Mouse (Mus musculus): ENCODE results near the gene Tnnc1. TPM values are rescaled to one million over a fixed set of nuclear protein-coding genes. Genes with fewer than 3 reads are reported as not detected.
A peak's percentile ranks its signal among the peaks of the same experiment; 100 is the strongest.

Tnnc1 gene
- polyA plus RNA-seq, 1 experiment = 0.14 TPM

DNA sequence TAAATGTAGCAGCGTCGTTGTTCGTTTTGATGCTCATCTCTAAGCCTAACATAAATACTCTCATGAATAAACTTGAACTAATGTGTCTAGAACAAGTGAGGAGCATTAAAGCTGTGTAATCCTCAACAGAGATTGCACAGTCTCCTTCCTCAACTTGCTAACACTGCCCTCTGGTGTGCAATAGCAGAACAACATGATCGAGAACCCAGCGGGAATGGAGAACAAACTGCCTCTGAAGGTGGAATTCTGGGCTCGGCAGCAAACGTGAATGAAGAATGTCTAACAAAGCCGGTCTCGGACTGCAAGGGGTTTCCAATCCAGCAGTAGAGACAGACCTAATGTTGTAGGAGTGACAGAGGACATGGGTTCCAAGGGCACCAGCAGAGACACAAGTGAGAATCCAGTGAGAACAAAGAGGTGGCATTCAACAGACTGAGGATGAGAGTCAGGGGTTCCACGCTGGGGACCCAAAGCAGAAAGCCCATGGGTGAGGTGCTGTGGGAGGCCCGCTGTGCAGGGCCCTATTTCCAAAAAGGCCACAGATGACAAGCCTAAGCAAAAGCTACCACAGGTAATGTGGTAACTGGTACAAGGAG is 26.0 kb downstream of the Tnnc1 start:
- H3K36me3 ChIP-seq (ENCODE audit: control insufficient read depth) = no peaks in the 10 kb centered on the region; the same call in 1 of the 2 replicates
- no peak for TF ChIP-seq TAL1 (IDR thresholded peaks at IDR 0.05; ENCODE audit: low read length)
- TF ChIP-seq GATA1 (IDR thresholded peaks at IDR 0.05; ENCODE audit: low read length) = no peak
- no peaks in the 10 kb centered on the region for H3K9me3 ChIP-seq (ENCODE audit: control insufficient read depth, low read length)
- H3K27me3 ChIP-seq (ENCODE audit: control insufficient read depth) = peaks cover 28% of the 10 kb centered on the region
- no peak overlapping the region for H3K4me3 ChIP-seq (replicated peaks)
- peaks cover 1% of the 10 kb centered on the region; the same call in 1 of the 2 replicates for H3K4me1 ChIP-seq (ENCODE audit: control insufficient read depth)

GRCm38 (mm10) chr14:31237101-31237882 is 29.2 kb downstream of the Tnnc1 start:
- Histone ChIP-seq H3K4me1 (ENCODE audit: control insufficient read depth) (peaks cover 1% of the 10 kb centered on the region; the same call in 1 of the 2 replicates), H3K27me3 (ENCODE audit: control insufficient read depth) (peaks cover 11% of the 10 kb centered on the region), H3K4me3 (replicated peaks) (no peak overlapping the region), H3K9me3 (ENCODE audit: control insufficient read depth, low read length) (no peaks in the 10 kb centered on the region), H3K36me3 (ENCODE audit: control insufficient read depth) (peaks cover 2% of the 10 kb centered on the region; the same call in 1 of the 2 replicates)
- TF ChIP-seq TAL1 (IDR thresholded peaks at IDR 0.05; ENCODE audit: low read length) = no peak
- TF ChIP-seq GATA1 (IDR thresholded peaks at IDR 0.05; ENCODE audit: low read length) = no peak

- TF ChIP-seq GATA1 (IDR thresholded peaks at IDR 0.05; ENCODE audit: low read length) (no peak), TAL1 (IDR thresholded peaks at IDR 0.05; ENCODE audit: low read length) (no peak)
These were observed 32.4 kb downstream of the Tnnc1 start for GRCm38 (mm10) chr14:31240528-31240927.

DNA sequence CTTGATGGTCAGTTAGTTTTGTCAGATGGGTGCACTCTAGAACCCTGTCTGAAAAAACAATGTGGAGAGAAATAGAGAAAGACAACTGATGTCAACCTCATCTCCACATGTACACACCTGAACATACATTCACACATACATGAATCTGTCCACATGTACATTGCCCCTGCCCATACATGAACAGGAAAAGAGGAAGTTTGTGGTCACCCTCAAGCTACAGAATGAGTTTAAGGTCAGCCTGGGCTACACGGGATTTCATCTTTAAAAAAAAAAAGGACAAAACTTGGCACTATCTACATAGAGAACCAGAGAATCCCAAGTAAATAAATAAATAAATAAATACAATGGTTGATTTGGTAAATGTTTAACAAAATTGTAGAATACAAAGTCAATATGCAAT is 36.7 kb downstream of the Tnnc1 start:
- Histone ChIP-seq H3K4me1 (ENCODE audit: control insufficient read depth) (peaks cover 11% of the 10 kb centered on the region), H3K27me3 (ENCODE audit: control insufficient read depth) (no peaks in the 10 kb centered on the region), H3K9me3 (ENCODE audit: control insufficient read depth, low read length) (no peaks in the 10 kb centered on the region), H3K4me3 (replicated peaks) (no peak overlapping the region), H3K36me3 (ENCODE audit: control insufficient read depth) (peaks cover 2% of the 10 kb centered on the region; the same call in 1 of the 2 replicates)
- TF ChIP-seq TAL1 (IDR thresholded peaks at IDR 0.05; ENCODE audit: low read length) (no peak), GATA1 (IDR thresholded peaks at IDR 0.05; ENCODE audit: low read length) (no peak)

More at GRCm38 (mm10) chr14:31240528-31240927, 32.4 kb downstream of the Tnnc1 start:
- Histone ChIP-seq H3K4me1 (ENCODE audit: control insufficient read depth) (no peaks in the 10 kb centered on the region), H3K9me3 (ENCODE audit: control insufficient read depth, low read length) (no peaks in the 10 kb centered on the region), H3K36me3 (ENCODE audit: control insufficient read depth) (peaks cover 2% of the 10 kb centered on the region; the same call in 1 of the 2 replicates), H3K4me3 (replicated peaks) (no peak overlapping the region), H3K27me3 (ENCODE audit: control insufficient read depth) (no peaks in the 10 kb centered on the region)

- H3K27me3 ChIP-seq (ENCODE audit: control insufficient read depth) = no peaks in the 10 kb centered on the region
- H3K36me3 ChIP-seq (ENCODE audit: control insufficient read depth) = peaks cover 2% of the 10 kb centered on the region; the same call in 1 of the 2 replicates
- peaks cover 18% of the 10 kb centered on the region for H3K4me1 ChIP-seq (ENCODE audit: control insufficient read depth)
- no peaks in the 10 kb centered on the region for H3K9me3 ChIP-seq (ENCODE audit: control insufficient read depth, low read length)
- no peak overlapping the region for H3K4me3 ChIP-seq (replicated peaks)
- TF ChIP-seq GATA1 (IDR thresholded peaks at IDR 0.05; ENCODE audit: low read length) = no peak
- no peak for TF ChIP-seq TAL1 (IDR thresholded peaks at IDR 0.05; ENCODE audit: low read length)
These were observed 37.8 kb downstream of the Tnnc1 start for GRCm38 (mm10) chr14:31245946-31246345.

GRCm38 (mm10) chr14:31248396-31248795 is 40.3 kb downstream of the Tnnc1 start:
- peaks cover 16% of the 10 kb centered on the region for H3K36me3 ChIP-seq (ENCODE audit: control insufficient read depth)
- TF ChIP-seq GATA1 (IDR thresholded peaks at IDR 0.05; ENCODE audit: low read length) (no peak), TAL1 (IDR thresholded peaks at IDR 0.05; ENCODE audit: low read length) (no peak)
- no peaks in the 10 kb centered on the region for H3K27me3 ChIP-seq (ENCODE audit: control insufficient read depth)
- H3K4me1 ChIP-seq (ENCODE audit: control insufficient read depth) = peaks cover 34% of the 10 kb centered on the region
- no peaks in the 10 kb centered on the region for H3K9me3 ChIP-seq (ENCODE audit: control insufficient read depth, low read length)
- H3K4me3 ChIP-seq (replicated peaks) = no peak overlapping the region

GRCm38 (mm10) chr14:31250222-31251083 is 42.3 kb downstream of the Tnnc1 start:
- Histone ChIP-seq H3K27me3 (ENCODE audit: control insufficient read depth) (no peaks in the 10 kb centered on the region), H3K9me3 (ENCODE audit: control insufficient read depth, low read length) (no peaks in the 10 kb centered on the region), H3K4me1 (ENCODE audit: control insufficient read depth) (peaks cover 39% of the 10 kb centered on the region), H3K4me3 (replicated peaks) (peak overlapping the region; percentile 79), H3K36me3 (ENCODE audit: control insufficient read depth) (peaks cover 37% of the 10 kb centered on the region)
- TF ChIP-seq GATA1 (IDR thresholded peaks at IDR 0.05; ENCODE audit: low read length) (no peak), TAL1 (IDR thresholded peaks at IDR 0.05; ENCODE audit: low read length) (no peak)

DNA sequence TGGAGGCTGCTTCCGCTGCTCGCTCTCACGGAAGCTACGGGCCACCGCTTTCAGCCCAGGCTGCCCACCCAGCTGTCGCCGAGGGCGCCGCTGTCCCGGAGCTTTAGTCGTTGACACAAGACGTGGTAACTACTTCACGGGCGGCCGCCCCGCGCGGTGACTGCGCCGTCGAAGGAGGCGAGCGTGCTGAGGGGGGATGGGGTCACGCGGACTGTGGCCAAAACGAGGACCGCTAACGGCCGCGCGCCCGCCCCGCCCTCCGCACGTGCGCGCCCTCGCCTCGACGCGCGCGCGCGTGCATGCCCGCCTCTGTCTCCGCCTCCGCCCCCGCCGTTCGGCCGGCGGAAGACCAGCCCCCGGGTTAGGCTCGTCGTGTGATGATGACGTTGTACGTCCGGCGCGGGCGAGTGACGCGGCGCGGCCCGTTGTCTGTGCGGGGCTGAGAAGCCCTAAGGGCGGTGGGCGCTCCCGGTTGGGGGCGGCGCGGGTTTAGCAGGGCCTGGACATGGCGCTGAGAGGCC is 43.0 kb downstream of the Tnnc1 start, which contains the start of the genes Phf7 and Bap1:
Gene Phf7 (minus strand): TSS at position 234 of the 521 bp plus-strand sequence.
Gene Bap1 (plus strand): TSS at position 367 of the 521 bp plus-strand sequence.
- Histone ChIP-seq H3K4me3 (replicated peaks) (peak within 1 kb of the TSS; percentile 79), H3K4me1 (ENCODE audit: control insufficient read depth) (peaks cover 39% of the 10 kb centered on the region), H3K9me3 (ENCODE audit: control insufficient read depth, low read length) (no peaks in the 10 kb centered on the region), H3K27me3 (ENCODE audit: control insufficient read depth) (no peaks in the 10 kb centered on the region), H3K36me3 (ENCODE audit: control insufficient read depth) (peaks cover 44% of the 10 kb centered on the region)
- TF ChIP-seq GATA1 (IDR thresholded peaks at IDR 0.05; ENCODE audit: low read length) (no peak), TAL1 (IDR thresholded peaks at IDR 0.05; ENCODE audit: low read length) (no peak)
